Mouse (Mus musculus): ENCODE measurements around the gene Trpv3.

DNA sequence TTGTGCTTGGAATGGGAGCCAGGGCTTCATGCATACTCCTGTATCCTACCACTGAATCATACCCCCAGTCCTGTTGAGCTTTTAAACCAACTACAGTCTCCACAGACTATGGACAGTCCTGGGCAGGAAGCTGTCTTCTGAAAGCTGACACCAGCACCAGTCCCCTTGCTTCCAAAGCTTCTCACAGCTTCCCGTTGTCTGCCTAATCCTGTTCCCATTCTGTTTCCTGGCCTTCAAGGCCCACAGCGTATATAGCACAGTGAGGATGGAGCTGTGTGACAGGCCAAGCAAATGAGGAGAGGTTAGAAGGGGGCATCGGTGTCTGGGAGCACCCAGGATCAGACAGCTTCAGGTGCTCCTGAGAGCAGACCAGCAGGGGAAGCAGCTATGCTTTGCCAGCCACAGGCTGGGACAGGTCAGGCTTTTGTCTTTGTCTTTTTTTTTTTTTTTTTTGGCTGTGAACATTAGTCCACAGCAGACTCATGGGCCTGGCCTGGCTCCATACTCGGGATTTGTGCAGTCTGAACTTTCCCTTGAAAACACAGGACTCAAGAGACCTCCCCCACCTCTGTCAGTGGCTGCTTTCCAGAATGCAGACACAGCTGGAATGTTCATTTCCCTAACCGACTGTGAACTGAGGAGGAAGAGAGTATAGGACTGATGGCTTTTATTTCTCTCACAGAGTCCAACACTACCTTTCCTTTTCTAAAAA is 31.0 kb upstream of the Trpv3 start:
- no peak for TF ChIP-seq CTCF (IDR thresholded peaks at IDR 0.05; ENCODE audit: control insufficient read depth, insufficient read depth, low read length)
- no peak for TF ChIP-seq POLR2A (IDR thresholded peaks at IDR 0.05; ENCODE audit: borderline replicate concordance, control insufficient read depth, low read depth, low read length)
